Mouse (Mus musculus) left cerebral cortex, adult 8-10 months (tissue): ENCODE measurements around the gene Zfp710. TPM values are rescaled to one million over a fixed set of nuclear protein-coding genes. Genes with fewer than 3 reads are reported as not detected.

Source experiments
- total RNA-seq, 4 experiments: library from RNA; stranded (reverse); gene quantifications; 2 replicates each; pipeline ENCODE4 v1.2.4; 2022

Gene Zfp710
- total RNA-seq, 4 experiments from 2014 or later = 20.9 to 22.8 (median 21.8) TPM

Other genes with a start within 250 kb of the Zfp710 start
- under 1 TPM in 1 of 4 experiments, not detected in 3; 0.30 TPM for gene Mesp1, start 231.0 kb upstream of the Zfp710 start, total RNA-seq
- gene Mesp2, start 214.1 kb upstream of the Zfp710 start, total RNA-seq = 1 to 10 TPM; 1.1 to 2.4 (median 1.7) TPM
- gene Anpep, start 163.8 kb upstream of the Zfp710 start, total RNA-seq = 1 to 10 TPM; 5.8 to 9.4 (median 7.2) TPM
- 10 to 100 TPM; 42.3 to 48.8 (median 44.4) TPM for gene Ap3s2, start 104.2 kb upstream of the Zfp710 start, total RNA-seq
- 10 to 100 TPM; 15.1 to 21.3 (median 16.1) TPM for gene Arpin, start 89.5 kb upstream of the Zfp710 start, total RNA-seq
- gene Idh2, start 90.6 kb downstream of the Zfp710 start, total RNA-seq = 10 to 100 TPM; 61.7 to 68.1 (median 64.0) TPM
- gene Sema4b, start 162.0 kb downstream of the Zfp710 start, total RNA-seq = 10 to 100 TPM; 18.6 to 22.7 (median 20.6) TPM
- 10 to 100 TPM; 19.7 to 26.3 (median 25.2) TPM for gene Cib1, start 208.0 kb downstream of the Zfp710 start, total RNA-seq
- 1 to 10 TPM; 5.9 to 6.8 (median 6.6) TPM for gene Gdpgp1, start 208.1 kb downstream of the Zfp710 start, total RNA-seq
- 1 to 10 TPM; 1.5 to 2.7 (median 2.1) TPM for gene Ttll13, start 221.6 kb downstream of the Zfp710 start, total RNA-seq
- gene Ngrn, start 236.4 kb downstream of the Zfp710 start, total RNA-seq = 10 to 100 TPM; 40.5 to 43.0 (median 41.7) TPM
- gene Vps33b, start 244.8 kb downstream of the Zfp710 start, total RNA-seq = 10 to 100 TPM; 17.2 to 24.6 (median 21.3) TPM